Mouse (Mus musculus) ES-E14 (cell line): ENCODE data around the gene 2310011J03Rik. TPM values are rescaled to one million over a fixed set of nuclear protein-coding genes. Genes with fewer than 3 reads are reported as not detected.
A peak's percentile ranks its signal among the peaks of the same experiment; 100 is the strongest.

ENCODE experiments used
- DNase-seq: peaks from one replicate; pipeline ENCODE4 v3.0.0-alpha.2; 2013; ENCODE audit warnings: low read depth, low spot score
- H3K27ac ChIP-seq: 2 replicates; pipeline ENCODE4 v1.5.1; 2012; ENCODE audit warnings: low read depth, mild to moderate bottlenecking, low read length, moderate library complexity, mixed read lengths; ENCODE audit not compliant: poor library complexity, insufficient read depth, severe bottlenecking
- H3K36me3 ChIP-seq: 2 replicates; pipeline ENCODE4 v1.6.1; 2012; ENCODE audit warnings: mild to moderate bottlenecking, low read length, moderate library complexity, mixed read lengths; ENCODE audit not compliant: control insufficient read depth, poor library complexity, insufficient read depth, severe bottlenecking
- H3K4me1 ChIP-seq, 2 experiments: fragments of 150-350 bp in 1 of 2; sonication (generic) in 1 of 2; 2 replicates each; pipeline ENCODE4 v1.6.1; 2012; ENCODE audit warnings: low read length in 2 of 2, mild to moderate bottlenecking in 1 of 2, mixed read lengths in 1 of 2; ENCODE audit not compliant: control insufficient read depth in 2 of 2, insufficient read depth in 2 of 2, poor library complexity in 1 of 2
- H3K4me3 ChIP-seq, 2 experiments: fragments of 150-350 bp in 1 of 2; sonication (generic) in 1 of 2; 2 replicates each; pipeline ENCODE4 v1.5.1; 2012; ENCODE audit warnings: low read length in 2 of 2, low read depth in 1 of 2, mild to moderate bottlenecking in 1 of 2, mixed read lengths in 1 of 2; ENCODE audit not compliant: insufficient read depth in 1 of 2, poor library complexity in 1 of 2, severe bottlenecking in 1 of 2
- H3K9ac ChIP-seq: 2 replicates; pipeline ENCODE4 v1.6.1; 2012; ENCODE audit warnings: low read depth, mild to moderate bottlenecking, low read length, mixed read lengths; ENCODE audit not compliant: poor library complexity, insufficient read depth, severe bottlenecking
- H3K9me3 ChIP-seq: fragments of 150-350 bp; sonication (generic); 2 replicates; pipeline ENCODE4 v1.6.1; 2012; ENCODE audit warnings: low read depth, mild to moderate bottlenecking, low read length; ENCODE audit not compliant: control insufficient read depth, insufficient read depth
- CHD2 ChIP-seq: IDR thresholded peaks from 2 replicates; pipeline ENCODE4 v1.6.1; 2014; ENCODE audit warnings: mild to moderate bottlenecking, low read depth, low read length, inconsistent platforms
- HCFC1 ChIP-seq: IDR thresholded peaks from 2 replicates; pipeline ENCODE4 v1.6.1; 2012; ENCODE audit warnings: low read length, inconsistent platforms, borderline replicate concordance; ENCODE audit not compliant: insufficient read depth
- MAFK ChIP-seq: IDR thresholded peaks from 2 replicates; pipeline ENCODE4 v1.6.1; 2014; ENCODE audit warnings: mild to moderate bottlenecking, low read depth, low read length, inconsistent platforms; ENCODE audit not compliant: insufficient read depth
- ZC3H11A ChIP-seq: IDR thresholded peaks from 2 replicates; pipeline ENCODE4 v1.6.1; 2012; ENCODE audit warnings: low read depth, mild to moderate bottlenecking, inconsistent platforms, low read length, borderline replicate concordance
- ZNF384 ChIP-seq: IDR thresholded peaks from 2 replicates; pipeline ENCODE4 v1.6.1; 2012; ENCODE audit warnings: low read depth, low read length, inconsistent platforms
- in situ Hi-C, 2 experiments: fragments of 600-800 bp; cut with MboI; formaldehyde crosslinking; loops; one replicate each; pipeline ENCODE4 v1.15.1; 2025; ENCODE audit warnings: low sequenced_read_pairs in 2 of 2, inconsistent platforms in 1 of 2; ENCODE audit not compliant: unreplicated experiment in 2 of 2
- total RNA-seq: library from RNA; depleted of rRNA; stranded (reverse); fragments of 300-350 nt; gene quantifications from 2 replicates; pipeline ENCODE4 v1.2.3, GENCODE M21; 2012

2310011J03Rik gene
- total RNA-seq, 1 experiment, result 33.4 TPM

DNA sequence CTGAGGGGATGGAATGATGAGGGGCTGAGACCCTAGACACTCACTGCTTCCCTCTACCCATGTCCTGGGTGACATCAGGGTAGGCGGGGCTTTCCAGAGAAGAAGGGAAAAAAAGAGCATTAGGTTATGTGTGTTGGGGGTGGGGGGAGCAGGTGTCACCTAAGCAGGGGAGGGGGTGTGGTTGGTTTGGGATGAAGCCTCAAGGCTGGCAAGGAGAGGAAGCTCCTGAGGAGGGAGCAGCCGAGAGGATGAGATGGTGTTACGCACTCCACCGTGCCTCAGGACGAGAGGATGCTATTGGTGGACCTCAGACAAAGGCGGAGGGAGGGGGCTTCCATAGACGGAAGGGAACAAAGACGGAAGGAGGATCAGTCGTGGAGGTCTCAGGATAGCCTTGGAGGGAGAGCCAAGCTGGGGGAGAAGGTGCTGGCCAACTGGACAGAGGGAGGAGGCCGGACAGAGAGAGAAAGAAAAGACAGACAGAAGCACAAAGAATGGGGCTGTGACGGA is 19.6 kb downstream of the 2310011J03Rik start:
- H3K9me3 ChIP-seq, result no peaks in the 10 kb centered on the region
- no peak overlapping the region for H3K9ac ChIP-seq
- no peak overlapping the region for H3K4me3 ChIP-seq
- no peaks in the 10 kb centered on the region for H3K36me3 ChIP-seq
- H3K27ac ChIP-seq, result no peak overlapping the region
- no peak for DNase-seq
- no peak for TF ChIP-seq MAFK
- no peak for TF ChIP-seq HCFC1
- no peak for TF ChIP-seq ZNF384
- TF ChIP-seq ZC3H11A, result no peak
- TF ChIP-seq CHD2, result no peak
- peaks cover 0 to 6% of the 10 kb centered on the region in 2 experiments; a peak in 2 of 4 replicates for H3K4me1 ChIP-seq
- in situ Hi-C loops, result no loop called here

DNA sequence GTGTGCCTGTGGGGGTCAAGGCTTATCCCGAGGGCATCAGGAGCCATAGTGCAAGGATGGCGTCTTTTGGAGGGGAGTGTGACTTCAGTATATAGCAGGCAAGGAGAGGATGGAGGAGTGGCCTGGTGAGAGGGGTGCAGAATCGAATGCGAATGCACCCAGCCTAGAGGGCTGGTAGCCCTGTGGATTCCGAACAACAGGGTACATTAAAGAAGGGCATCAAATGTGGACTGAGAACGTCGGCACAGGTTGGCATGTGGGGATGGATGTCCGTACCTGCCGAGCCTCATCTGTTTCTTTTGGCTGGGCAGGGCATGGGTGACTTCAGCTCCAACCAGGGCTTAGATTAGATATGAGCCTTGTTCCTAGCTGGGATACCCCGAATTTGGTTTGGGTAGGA is 20.5 kb downstream of the 2310011J03Rik start:
- Histone ChIP-seq H3K4me1 (peaks cover 0 to 8% of the 10 kb centered on the region in 2 experiments; a peak in 2 of 4 replicates), H3K27ac (no peak overlapping the region), H3K9ac (no peak overlapping the region), H3K9me3 (no peaks in the 10 kb centered on the region), H3K4me3 (no peak overlapping the region), H3K36me3 (peaks cover 3% of the 10 kb centered on the region)
- no peak for TF ChIP-seq ZNF384
- TF ChIP-seq HCFC1, result no peak
- no peak for TF ChIP-seq ZC3H11A
- TF ChIP-seq MAFK, result no peak
- TF ChIP-seq CHD2, result no peak
- DNase-seq, result no peak
- in situ Hi-C loops, result no loop called here

DNA sequence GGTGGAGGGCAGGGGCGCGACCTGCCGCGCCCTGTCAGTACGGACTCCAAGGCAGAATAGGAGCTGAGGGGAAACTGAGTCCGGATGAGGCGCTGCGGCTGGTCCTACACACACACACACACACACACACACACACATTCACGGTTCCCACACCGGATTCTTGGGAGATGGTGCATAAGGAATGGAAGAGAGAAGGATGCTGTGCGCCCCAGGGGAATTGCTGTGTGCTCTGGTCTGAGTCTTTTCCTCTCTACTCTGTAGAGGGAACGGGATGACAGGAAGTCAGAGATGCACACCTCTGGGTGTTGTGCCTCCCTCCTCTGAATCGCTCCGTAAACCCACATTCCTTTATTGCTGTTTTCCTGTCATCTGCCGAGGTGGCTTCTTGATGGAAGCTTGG is 21.0 kb downstream of the 2310011J03Rik start:
- no peak for TF ChIP-seq CHD2
- no peak for TF ChIP-seq MAFK
- no peak for TF ChIP-seq ZNF384
- TF ChIP-seq ZC3H11A, result no peak
- no peak for TF ChIP-seq HCFC1
- Histone ChIP-seq H3K9me3 (no peaks in the 10 kb centered on the region), H3K27ac (no peak overlapping the region), H3K4me1 (peaks cover 0 to 13% of the 10 kb centered on the region in 2 experiments; a peak in 2 of 4 replicates), H3K4me3 (peak overlapping the region in 1 of 2 experiments; percentile 39; a peak in 3 of 4 replicates), H3K9ac (no peak overlapping the region), H3K36me3 (peaks cover 8% of the 10 kb centered on the region)
- no peak for DNase-seq
- in situ Hi-C loops, result no loop called here

DNA sequence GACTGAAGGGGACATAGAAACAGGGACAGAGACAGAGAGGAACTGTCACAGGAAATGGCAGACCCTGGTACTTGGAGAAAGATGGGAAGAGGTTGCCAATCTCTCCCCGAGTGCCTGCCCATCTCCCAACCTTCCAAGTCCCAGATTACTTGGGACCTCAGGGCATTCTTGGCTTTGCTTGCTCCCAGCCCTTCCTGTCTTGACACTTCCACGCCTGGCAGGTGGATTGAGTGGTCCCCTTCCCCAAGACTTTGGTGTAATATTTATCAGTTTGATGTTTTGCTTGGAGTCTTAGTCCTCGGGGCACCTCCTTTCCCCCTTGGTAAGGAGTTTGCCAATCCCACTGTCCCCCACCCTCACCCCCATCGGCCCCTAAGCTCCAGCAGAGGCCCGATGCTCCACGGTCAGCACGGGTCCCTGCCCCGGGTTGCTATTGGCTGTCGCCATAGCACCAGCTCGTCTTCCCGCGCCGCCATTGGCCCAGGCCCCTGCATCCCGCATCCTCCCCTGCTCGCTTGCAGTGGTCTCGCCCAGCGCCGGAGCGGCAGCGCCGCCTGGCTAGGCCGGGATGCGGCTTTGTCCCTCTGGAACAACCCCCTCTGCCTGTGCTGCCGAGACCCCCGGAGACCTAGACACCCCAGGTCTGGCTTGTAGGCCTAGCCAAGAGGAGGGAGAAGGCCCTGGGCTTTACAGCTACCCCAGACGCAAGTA is 21.6 kb downstream of the 2310011J03Rik start:
- H3K9me3 ChIP-seq, result no peaks in the 10 kb centered on the region
- TF ChIP-seq CHD2, result no peak
- no peak for TF ChIP-seq ZC3H11A
- no peak for TF ChIP-seq MAFK
- no peak for TF ChIP-seq ZNF384
- TF ChIP-seq HCFC1, result no peak
- H3K4me1 ChIP-seq, result peaks cover 0 to 15% of the 10 kb centered on the region in 2 experiments; a peak in 2 of 4 replicates
- peak overlapping the region in 1 of 2 experiments; percentile 39; a peak in 3 of 4 replicates for H3K4me3 ChIP-seq
- H3K27ac ChIP-seq, result no peak overlapping the region
- H3K36me3 ChIP-seq, result peaks cover 14% of the 10 kb centered on the region
- in situ Hi-C loops, result no loop called here
- no peak overlapping the region for H3K9ac ChIP-seq
- DNase-seq, result no peak
